Mouse (Mus musculus): ENCODE data around the gene Mpp6.

GRCm38 (mm10) chr6:50244967-50245366 lies 134.9 kb downstream of the Mpp6 start:
- TF ChIP-seq GATA1 (IDR thresholded peaks at IDR 0.05; ENCODE audit: borderline replicate concordance, low read length) = no peak
- TF ChIP-seq FLI1 (IDR thresholded peaks at IDR 0.05; ENCODE audit: low read length) = no peak

All from megakaryocyte, embryonic 14.5 days (primary cell).